Mouse (Mus musculus) urinary bladder, adult 2 months (tissue): ENCODE results near the gene Thra. TPM values are rescaled to one million over a fixed set of nuclear protein-coding genes. Genes with fewer than 3 reads are reported as not detected.

Source experiments
- DNase-seq: peaks from one replicate; pipeline ENCODE4 v3.0.0; 2022; ENCODE audit warnings: low spot score
- polyA plus RNA-seq: library from polyadenylated mRNA; depleted of rRNA; stranded (reverse); fragments of >200 nt; gene quantifications from 2 replicates; pipeline ENCODE4 v1.2.3, GENCODE M21; 2012; rRNA removed

The Thra gene
- polyA plus RNA-seq, 1 experiment: 62.2 TPM

GRCm38 (mm10) chr11:98795015-98795713 lies 54.7 kb downstream of the Thra start, which contains the start of gene Msl1:
Gene Msl1 (plus strand): TSS chr11:98795516.
- DNase-seq: peak; percentile 89

GRCm38 (mm10) chr11:98795714-98796514 lies 55.5 kb downstream of the Thra start:
- peak; percentile 66 for DNase-seq

- DNase-seq: peak; percentile 49
Measured at GRCm38 (mm10) chr11:98796515-98797216, 56.2 kb downstream of the Thra start.

- DNase-seq: no peak
Measured at GRCm38 (mm10) chr11:98797306-98797705, 56.9 kb downstream of the Thra start.

GRCm38 (mm10) chr11:98797909-98798308 lies 57.5 kb downstream of the Thra start:
- no peak for DNase-seq

GRCm38 (mm10) chr11:98804605-98805004 lies 64.2 kb downstream of the Thra start, which contains the start of gene Casc3:
Gene Casc3 (plus strand): TSS chr11:98804905.
- no peak for DNase-seq

- no peak for DNase-seq
Measured at GRCm38 (mm10) chr11:98808417-98808816, 68.0 kb downstream of the Thra start.

- peak; percentile 97 for DNase-seq
Measured at GRCm38 (mm10) chr11:98809457-98810290, 69.2 kb downstream of the Thra start.

GRCm38 (mm10) chr11:98810686-98811085 lies 70.2 kb downstream of the Thra start:
- DNase-seq: no peak

GRCm38 (mm10) chr11:98816706-98817239 lies 76.3 kb downstream of the Thra start:
- DNase-seq: no peak

Other genes with a start within 250 kb of the Thra start
- 8.6 and 10.1 TPM in 2 replicates for gene Ikzf3, start 194.6 kb upstream of the Thra start, polyA plus RNA-seq
- gene Zpbp2, start 189.5 kb upstream of the Thra start, polyA plus RNA-seq: 1.4 and 2.5 TPM in 2 replicates
- 57.6 and 63.7 TPM in 2 replicates for gene Ormdl3, start 153.3 kb upstream of the Thra start, polyA plus RNA-seq
- gene Lrrc3c, start 142.3 kb upstream of the Thra start, polyA plus RNA-seq: not detected in 2 replicates
- gene Gm12355, start 115.0 kb upstream of the Thra start, polyA plus RNA-seq: 0.47 and 0.52 TPM in 2 replicates
- not detected in 2 replicates for gene Gsdma3, start 114.3 kb upstream of the Thra start, polyA plus RNA-seq
- gene Gsdma2, start 93.9 kb upstream of the Thra start, polyA plus RNA-seq: not detected in 2 replicates
- 0.72 and 0.87 TPM in 2 replicates for gene Gsdma, start 76.3 kb upstream of the Thra start, polyA plus RNA-seq
- gene Psmd3, start 58.1 kb upstream of the Thra start, polyA plus RNA-seq: 108 and 115 TPM in 2 replicates
- gene Csf3, start 39.4 kb upstream of the Thra start, polyA plus RNA-seq: 0.38 and 0.73 TPM in 2 replicates
- 29.6 and 32.8 TPM in 2 replicates for gene Med24, start 11.2 kb upstream of the Thra start, polyA plus RNA-seq
- gene Nr1d1, start 34.7 kb downstream of the Thra start, polyA plus RNA-seq: 119 and 219 TPM in 2 replicates
- 57.0 and 58.7 TPM in 2 replicates for gene Msl1, start 54.9 kb downstream of the Thra start, polyA plus RNA-seq
- gene Casc3, start 64.3 kb downstream of the Thra start, polyA plus RNA-seq: 24.7 and 29.5 TPM in 2 replicates
- gene Rapgefl1, start 96.1 kb downstream of the Thra start, polyA plus RNA-seq: 56.6 and 66.4 TPM in 2 replicates
- 19.2 and 26.0 TPM in 2 replicates for gene Wipf2, start 123.0 kb downstream of the Thra start, polyA plus RNA-seq
- 2.7 and 3.8 TPM in 2 replicates for gene Cdc6, start 167.2 kb downstream of the Thra start, polyA plus RNA-seq
- 8.5 and 13.7 TPM in 2 replicates for gene Rara, start 187.2 kb downstream of the Thra start, polyA plus RNA-seq
- gene Gjd3, start 242.4 kb downstream of the Thra start, polyA plus RNA-seq: 0.55 and 0.87 TPM in 2 replicates